ENCODE assay signal across 17 mouse cellular contexts in genomic region chr16:34050090-34050489, GRCm38 (mm10).
DNase-seq lines count a peak whose midpoint lies in the region; ATAC-seq and TF ChIP-seq lines count a peak whose summit lies in the region.
"Had no signal": no experiment of that assay in that cellular context is flagged by ENCODE, and none has a peak within 500 bp of the region (broad histone marks: within the 10 kb centered on the region; RNA-seq: fewer than 3 reads in every experiment).

No protein-coding gene starts in this region.

- ATAC-seq in heart, embryonic 12.5 days (ENCODE audit: insufficient number of reproducible peaks, low FRiP score) = peak; percentile 85
- 0 out of 2 replicates have a peak, but pooled peaks have one; percentile 42 for ATAC-seq in stomach, embryonic 14.5 days (ENCODE audit: insufficient number of reproducible peaks, insufficient read depth, low FRiP score, low read depth)
- ATAC-seq in stomach, postnatal 0 days (ENCODE audit: low FRiP score, low TSS enrichment) = no peak
- ATAC-seq in liver, embryonic 13.5 days (ENCODE audit: low read depth) = peak; percentile 99
- no peak for ATAC-seq in midbrain, embryonic 15.5 days (replicated peaks)
- ATAC-seq: activated CD4-positive, CD25-positive, alpha-beta regulatory T cell, adult 4 months; forebrain, embryonic 14.5 days had no signal

- WGBS in heart, embryonic 12.5 days = 30% methylated on average over 7 of the region's 7 CpGs
- 81% methylated on average over 7 of the region's 7 CpGs for WGBS in stomach, embryonic 14.5 days
- 87% methylated on average over 7 of the region's 7 CpGs for WGBS in stomach, postnatal 0 days
- WGBS in liver, embryonic 13.5 days (ENCODE audit: insufficient replicate concordance) = 22% methylated on average over 7 of the region's 7 CpGs
- WGBS in midbrain, embryonic 15.5 days = 85% methylated on average over 7 of the region's 7 CpGs

- TF ChIP-seq EP300 in stomach, postnatal 0 days (optimal IDR thresholded peaks at IDR 0.05) = no peak

- peaks cover 29% of the 10 kb centered on the region for H3K36me3 ChIP-seq in heart, embryonic 12.5 days
- H3K36me3 ChIP-seq in stomach, embryonic 14.5 days (ENCODE audit: control insufficient read depth, insufficient read depth, low read length) = no peaks in the 10 kb centered on the region; the same call in 1 of the 2 replicates
- H3K36me3 ChIP-seq in stomach, postnatal 0 days (ENCODE audit: control insufficient read depth, insufficient read depth, low read length) = peaks cover 9% of the 10 kb centered on the region; the same call in 1 of the 2 replicates
- no peaks in the 10 kb centered on the region for H3K36me3 ChIP-seq in liver, embryonic 13.5 days
- peaks cover 21% of the 10 kb centered on the region; the same call in 1 of the 2 replicates for H3K36me3 ChIP-seq in midbrain, embryonic 15.5 days (replicated peaks)

- peak overlapping the region; percentile 55; the same call in 1 of the 2 replicates for H3K27ac ChIP-seq in heart, embryonic 12.5 days (ENCODE audit: poor library complexity, severe bottlenecking)
- H3K27ac ChIP-seq in stomach, embryonic 14.5 days (ENCODE audit: low read length) = no peak overlapping the region
- no peak overlapping the region for H3K27ac ChIP-seq in stomach, postnatal 0 days (replicated peaks)
- H3K27ac ChIP-seq in liver, embryonic 13.5 days = peak overlapping the region; percentile 86
- no peak overlapping the region for H3K27ac ChIP-seq in midbrain, embryonic 15.5 days
- H3K27ac ChIP-seq: hindbrain, embryonic 13.5 days; left cerebral cortex, adult 2 months had no signal

- DNase-seq in heart, postnatal 25 days (ENCODE audit: low spot score) = no peak
- no peak for DNase-seq in stomach, postnatal 0 days (ENCODE audit: low spot score)
- DNase-seq in liver, embryonic 13.5 days = peak; percentile 82
- DNase-seq in cerebellum, adult 11 months = no peak
- DNase-seq in adrenal gland, postnatal 10 days = no peak
- DNase-seq: B cell, adult 2 months; cerebellum, adult 9-10 months; gastrocnemius, postnatal 25 days; kidney, adult 11 months; retina, postnatal 1 day had no signal

- no peak overlapping the region for H3K4me2 ChIP-seq in heart, embryonic 12.5 days
- H3K4me2 ChIP-seq in stomach, embryonic 14.5 days (replicated peaks; ENCODE audit: low read depth, low read length) = no peak overlapping the region
- H3K4me2 ChIP-seq in stomach, postnatal 0 days (replicated peaks; ENCODE audit: low read depth) = no peak overlapping the region
- H3K4me2 ChIP-seq in liver, embryonic 13.5 days = peak overlapping the region; percentile 45
- no peak overlapping the region for H3K4me2 ChIP-seq in midbrain, embryonic 15.5 days
- H3K4me2 ChIP-seq: hindbrain, embryonic 13.5 days had no signal

- no peak overlapping the region for H3K9ac ChIP-seq in heart, embryonic 12.5 days
- H3K9ac ChIP-seq in stomach, embryonic 14.5 days (replicated peaks; ENCODE audit: low read depth, low read length) = no peak overlapping the region
- H3K9ac ChIP-seq in stomach, postnatal 0 days (ENCODE audit: low read length) = no peak overlapping the region
- H3K9ac ChIP-seq in liver, embryonic 13.5 days = peak overlapping the region; percentile 44
- no peak overlapping the region for H3K9ac ChIP-seq in midbrain, embryonic 15.5 days
- H3K9ac ChIP-seq: hindbrain, embryonic 13.5 days had no signal

- H3K4me1 ChIP-seq in heart, embryonic 12.5 days (replicated peaks) = peaks cover 29% of the 10 kb centered on the region
- H3K4me1 ChIP-seq in stomach, embryonic 14.5 days (ENCODE audit: control insufficient read depth, insufficient read depth, low read length) = no peaks in the 10 kb centered on the region
- H3K4me1 ChIP-seq in stomach, postnatal 0 days (replicated peaks; ENCODE audit: control insufficient read depth, insufficient read depth) = no peaks in the 10 kb centered on the region
- H3K4me1 ChIP-seq in liver, embryonic 13.5 days (replicated peaks) = peaks cover 64% of the 10 kb centered on the region
- H3K4me1 ChIP-seq in midbrain, embryonic 15.5 days = no peaks in the 10 kb centered on the region
- H3K4me1 ChIP-seq: hindbrain, embryonic 13.5 days had no signal

- no peak for TF ChIP-seq CTCF in stomach, postnatal 0 days (IDR thresholded peaks at IDR 0.05; ENCODE audit: low read depth)

- intact Hi-C loops in heart, postnatal 25 days (cut with DNase I) = no loop called here

- no peaks in the 10 kb centered on the region for H3K9me3 ChIP-seq in heart, embryonic 12.5 days (replicated peaks)
- H3K9me3 ChIP-seq in stomach, embryonic 14.5 days (ENCODE audit: control insufficient read depth, low read depth, low read length) = no peaks in the 10 kb centered on the region
- H3K9me3 ChIP-seq in stomach, postnatal 0 days (ENCODE audit: control insufficient read depth, low read length) = no peaks in the 10 kb centered on the region
- no peaks in the 10 kb centered on the region for H3K9me3 ChIP-seq in liver, embryonic 13.5 days (replicated peaks)
- no peaks in the 10 kb centered on the region for H3K9me3 ChIP-seq in midbrain, embryonic 15.5 days
- H3K9me3 ChIP-seq: hindbrain, embryonic 13.5 days had no signal

- no peaks in the 10 kb centered on the region for H3K27me3 ChIP-seq in heart, embryonic 12.5 days (replicated peaks)
- H3K27me3 ChIP-seq in stomach, embryonic 14.5 days (ENCODE audit: control insufficient read depth, insufficient read depth, low read length) = no peaks in the 10 kb centered on the region
- H3K27me3 ChIP-seq in stomach, postnatal 0 days (ENCODE audit: control insufficient read depth, insufficient read depth, low read length) = no peaks in the 10 kb centered on the region
- peaks cover 3% of the 10 kb centered on the region; the same call in 1 of the 2 replicates for H3K27me3 ChIP-seq in liver, embryonic 13.5 days
- H3K27me3 ChIP-seq in midbrain, embryonic 15.5 days (replicated peaks) = no peaks in the 10 kb centered on the region
- H3K27me3 ChIP-seq: hindbrain, embryonic 13.5 days had no signal

- H3K4me3 ChIP-seq in heart, embryonic 12.5 days = no peak overlapping the region
- H3K4me3 ChIP-seq in stomach, embryonic 14.5 days (ENCODE audit: low read depth, low read length) = no peak overlapping the region
- H3K4me3 ChIP-seq in stomach, postnatal 0 days (ENCODE audit: low read depth, low read length) = no peak overlapping the region
- H3K4me3 ChIP-seq in liver, embryonic 13.5 days (replicated peaks) = no peak overlapping the region
- H3K4me3 ChIP-seq in midbrain, embryonic 15.5 days = no peak overlapping the region
- H3K4me3 ChIP-seq: hindbrain, embryonic 13.5 days; left cerebral cortex, adult 2 months had no signal

Comparison
In these comparisons a context has a peak if more than half of its experiments do, and no peak if none do; other contexts are left out.
1. ATAC-seq: peak in heart, embryonic 12.5 days (single experiment), stomach, embryonic 14.5 days (single experiment) and liver, embryonic 13.5 days (single experiment); none in stomach, postnatal 0 days (single experiment) and midbrain, embryonic 15.5 days (single experiment).
2. H3K27ac ChIP-seq: peak in heart, embryonic 12.5 days (single experiment) and liver, embryonic 13.5 days (single experiment); none in stomach, embryonic 14.5 days (single experiment), stomach, postnatal 0 days (single experiment) and midbrain, embryonic 15.5 days (single experiment).